ENCODE assay signal across 18 mouse cellular contexts in the genomic region with DNA sequence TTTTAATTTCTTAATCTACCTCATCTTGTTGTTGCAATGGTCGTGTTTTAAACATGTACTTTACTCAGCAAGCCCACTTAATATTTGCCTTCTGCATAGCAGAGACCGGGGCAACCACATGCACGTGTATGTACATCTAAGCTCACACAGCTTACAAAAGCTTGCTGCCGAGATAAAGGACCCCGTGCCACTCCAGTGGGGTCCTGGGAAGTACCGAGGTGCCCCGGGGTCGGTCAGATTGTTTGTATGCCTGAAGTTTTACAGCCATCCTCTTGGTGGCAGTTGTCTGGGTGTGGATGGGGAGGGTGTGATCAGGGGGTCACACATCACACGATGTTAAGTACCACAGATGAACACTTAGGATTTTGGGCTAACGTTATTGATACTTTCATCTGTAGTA. TPM values are rescaled to one million over a fixed set of nuclear protein-coding genes. Genes with fewer than 3 reads are reported as not detected.
"Had no signal": no experiment of that assay in that cellular context is flagged by ENCODE, and none has a peak within 500 bp of the region (broad histone marks: within the 10 kb centered on the region; RNA-seq: fewer than 3 reads in every experiment).

No protein-coding gene starts in this region.

- H3K9me3 ChIP-seq: liver, embryonic 13.5 days; lung, embryonic 15.5 days had no signal

- H3K4me3 ChIP-seq: liver, embryonic 13.5 days; lung, embryonic 15.5 days had no signal

- H3K36me3 ChIP-seq: liver, embryonic 13.5 days had no signal

- DNase-seq: kidney, postnatal 10 days; kidney, postnatal 4 days; liver; liver, embryonic 13.5 days; liver, postnatal 0 days; lung, postnatal 36 days; midbrain, embryonic 14.5 days; thymus, postnatal 4 days had no signal

- H3K9ac ChIP-seq: liver, embryonic 13.5 days; liver, postnatal 0 days; lung, embryonic 15.5 days had no signal

- H3K27ac ChIP-seq: left cerebral cortex, adult 2 months; liver, embryonic 13.5 days; lung, embryonic 15.5 days; stomach, postnatal 0 days had no signal

- H3K27me3 ChIP-seq: lung, embryonic 15.5 days had no signal

- ATAC-seq: liver, postnatal 0 days had no signal

- H3K4me2 ChIP-seq: liver, embryonic 13.5 days had no signal

RNA-seq across cellular contexts. Expression of a gene that starts 18.3 kb away (rescaled TPM):
- total RNA-seq: left cerebral cortex, adult 2 months; left cerebral cortex, postnatal 14 days; megakaryocyte progenitor cell, adult 5-6 weeks; monocyte, adult 5-6 weeks had no signal
- polyA plus RNA-seq: kidney, embryonic 14.5 days; limb, embryonic 11.5 days; liver, embryonic 13.5 days; liver, postnatal 0 days; lung, embryonic 15.5 days; midbrain, embryonic 14.5 days; neural tube, embryonic 14.5 days had no signal

RNA-seq across cellular contexts. Expression of a gene that starts 48.9 kb away (rescaled TPM):
- total RNA-seq: layer of hippocampus, postnatal 25 days; left cerebral cortex, adult 2 months; left cerebral cortex, postnatal 14 days; megakaryocyte progenitor cell, adult 5-6 weeks; monocyte, adult 5-6 weeks had no signal
- polyA plus RNA-seq: kidney, embryonic 14.5 days; limb, embryonic 11.5 days; liver, embryonic 13.5 days; liver, postnatal 0 days; lung, embryonic 15.5 days; midbrain, embryonic 14.5 days; neural tube, embryonic 14.5 days; stomach, postnatal 0 days had no signal
